Mouse (Mus musculus) liver, embryonic 13.5 days (tissue): ENCODE data around the gene Gm8257. TPM values are rescaled to one million over a fixed set of nuclear protein-coding genes. Genes with fewer than 3 reads are reported as not detected.
"Not testable (repeated sequence)": the region's sequence is repeated elsewhere in the genome, so short reads cannot be mapped to it uniquely, and the experiment has no call there.

Source experiments
- ATAC-seq: fragments of 200-750 bp; cut with Nextera tagmentation; 2 replicates; pipeline ENCODE4 v1.8.0; 2017; ENCODE audit warnings: low read depth, mild to moderate bottlenecking, moderate number of reproducible peaks, moderate library complexity
- DNase-seq: peaks from one replicate; pipeline ENCODE4 v3.0.0; 2022
- H3K27ac ChIP-seq: fragments of 300-500 bp; sonication (generic); 2 replicates; pipeline ENCODE4 v1.5.1; 2015; ENCODE audit warnings: moderate library complexity, mild to moderate bottlenecking, inconsistent platforms
- H3K27me3 ChIP-seq: fragments of 300-500 bp; sonication (generic); 2 replicates; pipeline ENCODE4 v1.6.1; 2015; ENCODE audit warnings: mild to moderate bottlenecking, inconsistent platforms
- H3K36me3 ChIP-seq: fragments of 300-500 bp; sonication (generic); 2 replicates; pipeline ENCODE4 v1.6.1; 2015; ENCODE audit warnings: mild to moderate bottlenecking, inconsistent platforms
- H3K4me1 ChIP-seq: fragments of 300-500 bp; sonication (generic); replicated peaks from 2 replicates; pipeline ENCODE4 v1.6.1; 2015; ENCODE audit warnings: inconsistent platforms
- H3K4me2 ChIP-seq: fragments of 300-500 bp; sonication (generic); 2 replicates; pipeline ENCODE4 v1.6.1; 2015; ENCODE audit warnings: inconsistent platforms, mild to moderate bottlenecking, moderate library complexity
- H3K4me3 ChIP-seq: fragments of 300-500 bp; sonication (generic); replicated peaks from 2 replicates; pipeline ENCODE4 v1.5.1; 2015; ENCODE audit warnings: mild to moderate bottlenecking, inconsistent platforms
- H3K9ac ChIP-seq: fragments of 300-500 bp; sonication (generic); 2 replicates; pipeline ENCODE4 v1.6.1; 2015; ENCODE audit warnings: mild to moderate bottlenecking, inconsistent platforms
- H3K9me3 ChIP-seq: fragments of 300-500 bp; sonication (generic); replicated peaks from 2 replicates; pipeline ENCODE4 v1.6.1; 2016; ENCODE audit warnings: inconsistent platforms
- WGBS: fragments of 180-500 bp; shearing (Covaris S2); methylation state at CpG from one replicate; pipeline ENCODE4 v1.1.7; 2015; ENCODE audit not compliant: insufficient replicate concordance; 5-methylcytosine and 5-hydroxymethylcytosine counted together
- polyA plus RNA-seq: library from polyadenylated mRNA; unstranded; fragments of >200 nt; fragmentation: Nextera tagmentation; extraction: Ambion mirVana; gene quantifications from 2 replicates; pipeline ENCODE4 v1.2.1, GENCODE M21; 2015

Gm8257 gene
- polyA plus RNA-seq, result not detected in 2 replicates

GRCm38 (mm10) chr14:44706356-44706755 is at the start of gene Gm8257:
Gm8257 (minus strand) TSS chr14:44706456.
- not testable (repeated sequence) for ATAC-seq
- 29% methylated on average over 3 of the region's 3 CpGs for WGBS

DNA sequence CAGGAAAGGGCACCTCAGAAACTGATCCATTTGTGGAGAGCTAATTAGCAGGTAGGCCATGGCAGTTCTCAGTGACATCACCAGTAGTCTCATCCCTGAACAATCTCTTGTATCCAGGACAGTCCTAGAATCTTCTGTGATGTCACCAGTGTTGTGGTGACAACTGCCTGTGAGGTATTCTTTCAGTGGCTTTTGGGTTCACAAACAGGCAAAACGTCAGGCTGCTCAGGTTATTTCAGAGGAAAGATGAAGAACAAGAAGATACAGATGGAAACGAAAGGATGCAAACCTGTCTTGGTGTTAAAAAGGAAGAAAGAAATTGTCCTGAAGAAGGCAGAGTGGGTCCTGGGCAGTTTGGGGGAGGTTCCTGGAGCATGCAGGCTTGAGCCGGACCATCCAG is 44.0 kb upstream of the Gm8257 start, which contains the start of gene Gm8267:
Gene Gm8267 (minus strand): TSS at position 101 of the 400 bp plus-strand sequence.
- Histone ChIP-seq H3K27me3 (no peaks in the 10 kb centered on the region), H3K36me3 (no peaks in the 10 kb centered on the region), H3K4me3 (no peak within 1 kb of the TSS), H3K4me2 (no peak within 1 kb of the TSS), H3K4me1 (no peaks in the 10 kb centered on the region), H3K9me3 (no peaks in the 10 kb centered on the region), H3K9ac (no peak within 1 kb of the TSS), H3K27ac (no peak within 1 kb of the TSS)
- no peak for DNase-seq
- ATAC-seq, result no peak
- whole genome bisulfite sequencing, result 63% methylated on average over 3 of the region's 3 CpGs

More at GRCm38 (mm10) chr14:44706356-44706755, at the start of gene Gm8257:
- H3K9me3 ChIP-seq, H3K4me1 ChIP-seq, H3K4me3 ChIP-seq, H3K27me3 ChIP-seq, H3K36me3 ChIP-seq, H3K9ac ChIP-seq, H3K4me2 ChIP-seq, DNase-seq, H3K27ac ChIP-seq: not testable (repeated sequence)

DNA sequence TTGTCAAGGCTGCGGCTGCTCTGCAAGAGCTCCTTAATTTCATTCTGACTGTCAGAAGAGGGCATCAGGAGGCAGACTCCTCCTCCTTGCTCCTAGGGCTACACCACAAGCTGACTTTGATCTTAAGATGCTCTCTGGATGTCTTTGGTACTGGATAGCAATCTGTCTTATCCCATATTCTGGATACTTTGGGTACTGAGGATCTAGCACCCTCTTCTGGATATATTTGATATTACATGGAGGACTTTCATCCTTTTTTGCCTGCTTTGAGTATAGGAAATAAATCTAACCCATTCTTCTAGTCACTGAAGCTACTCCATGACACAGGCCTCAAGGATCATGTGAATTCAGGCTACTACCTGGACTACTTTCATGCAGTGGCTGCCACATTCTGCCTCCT is 36.5 kb upstream of the Gm8257 start:
- not testable (repeated sequence) for H3K27me3 ChIP-seq, H3K27ac ChIP-seq, H3K4me1 ChIP-seq, H3K4me2 ChIP-seq, H3K36me3 ChIP-seq, H3K9me3 ChIP-seq, H3K9ac ChIP-seq, ATAC-seq, H3K4me3 ChIP-seq, DNase-seq
- 70% methylated on average over 1 of the region's 1 CpGs for WGBS

- not testable (repeated sequence) for H3K4me2 ChIP-seq, H3K4me1 ChIP-seq, H3K36me3 ChIP-seq, DNase-seq, H3K27me3 ChIP-seq, H3K9ac ChIP-seq, H3K4me3 ChIP-seq, H3K27ac ChIP-seq, H3K9me3 ChIP-seq, ATAC-seq
Observed at GRCm38 (mm10) chr14:44730711-44731110, 24.5 kb upstream of the Gm8257 start.

DNA sequence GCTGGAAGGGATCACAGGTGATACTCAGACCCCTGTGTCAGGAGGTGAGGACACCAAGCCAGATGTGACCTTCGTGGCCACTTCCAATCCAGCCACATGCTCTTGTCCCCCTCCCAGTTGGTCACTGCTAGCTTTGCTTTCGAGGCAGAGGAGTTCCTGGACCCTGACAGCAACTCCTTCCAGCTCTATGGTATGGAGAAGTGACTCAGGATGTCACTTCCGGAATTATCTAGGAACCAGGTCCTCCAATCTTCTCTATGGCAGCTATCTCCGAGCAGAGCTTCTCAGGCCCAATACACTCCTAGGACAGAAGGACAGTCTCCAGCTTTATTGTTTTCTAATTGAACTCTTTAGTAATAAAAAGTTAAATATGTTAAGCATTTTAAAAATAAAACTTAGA is 78.5 kb downstream of the Gm8257 start, which contains the start of gene Gm5624:
Gene Gm5624 (minus strand): TSS at position 202 of the 400 bp plus-strand sequence.
- H3K4me3 ChIP-seq, H3K27me3 ChIP-seq, H3K27ac ChIP-seq, H3K36me3 ChIP-seq, DNase-seq, H3K4me1 ChIP-seq, H3K9me3 ChIP-seq, ATAC-seq, H3K4me2 ChIP-seq, H3K9ac ChIP-seq: not testable (repeated sequence)
- 49% methylated on average over 4 of the region's 4 CpGs for WGBS

Other genes with a start within 250 kb of the Gm8257 start
- gene BC061237, start 214.0 kb downstream of the Gm8257 start, polyA plus RNA-seq, result not detected in 2 replicates
- gene Gm17093, start 188.2 kb downstream of the Gm8257 start, polyA plus RNA-seq, result not detected in 2 replicates
- gene Gm8247, start 123.3 kb downstream of the Gm8257 start, polyA plus RNA-seq, result not detected in 2 replicates
- not detected in 2 replicates for gene Gm5624, start 78.5 kb downstream of the Gm8257 start, polyA plus RNA-seq
- gene Gm8267, start 43.9 kb upstream of the Gm8257 start, polyA plus RNA-seq, result not detected in 2 replicates
- gene Ptgdr, start 152.9 kb upstream of the Gm8257 start, polyA plus RNA-seq, result not detected in 2 replicates